Mouse (Mus musculus) midbrain, embryonic 11.5 days (tissue): ENCODE measurements at regions not wholly inside any gene's neighbourhood (a gene's known extent, or its start where the extent isn't known, plus 50 kb on each side); places are given as distances from the start of the nearest gene placed in this dataset.

ENCODE experiments used
- ATAC-seq: fragments of 200-750 bp; cut with Nextera tagmentation; 2 replicates; pipeline ENCODE4 v1.8.0; 2017; ENCODE audit warnings: moderate TSS enrichment, moderate library complexity; ENCODE audit not compliant: low FRiP score
- DNase-seq: peaks from one replicate; pipeline ENCODE4 v3.0.0; 2015; ENCODE audit warnings: low spot score; ENCODE audit errors: missing footprints
- H3K27ac ChIP-seq: fragments of 300-500 bp; sonication (generic); 2 replicates; pipeline ENCODE4 v1.5.1; 2014; ENCODE audit warnings: low read depth, low read length
- H3K27me3 ChIP-seq: fragments of 300-500 bp; sonication (generic); 2 replicates; pipeline ENCODE4 v1.6.1; 2014; ENCODE audit warnings: mild to moderate bottlenecking, low read length, moderate library complexity, mixed read lengths; ENCODE audit not compliant: control insufficient read depth, insufficient read depth
- H3K36me3 ChIP-seq: fragments of 300-500 bp; sonication (generic); 2 replicates; pipeline ENCODE4 v1.6.1; 2014; ENCODE audit warnings: mild to moderate bottlenecking, low read length, moderate library complexity, mixed read lengths; ENCODE audit not compliant: control insufficient read depth, insufficient read depth
- H3K4me1 ChIP-seq: fragments of 300-500 bp; sonication (generic); 2 replicates; pipeline ENCODE4 v1.6.1; 2014; ENCODE audit warnings: low read length; ENCODE audit not compliant: control insufficient read depth, insufficient read depth
- H3K4me2 ChIP-seq: fragments of 300-500 bp; sonication (generic); 2 replicates; pipeline ENCODE4 v1.6.1; 2014; ENCODE audit warnings: mild to moderate bottlenecking, moderate library complexity
- H3K4me3 ChIP-seq: fragments of 300-500 bp; sonication (generic); 2 replicates; pipeline ENCODE4 v1.5.1; 2014; ENCODE audit warnings: low read depth, low read length
- H3K9ac ChIP-seq: fragments of 300-500 bp; sonication (generic); 2 replicates; pipeline ENCODE4 v1.6.1; 2014; ENCODE audit warnings: low read length
- H3K9me3 ChIP-seq: fragments of 300-500 bp; sonication (generic); 2 replicates; pipeline ENCODE4 v1.6.1; 2016; ENCODE audit warnings: low read length; ENCODE audit not compliant: control insufficient read depth
- WGBS: fragments of 180-500 bp; shearing (Covaris S2); extraction: QIAGEN DNeasy Blood & Tissue Kit; methylation state at CpG from one replicate; pipeline ENCODE4 v1.1.7; 2014; 5-methylcytosine and 5-hydroxymethylcytosine counted together

DNA sequence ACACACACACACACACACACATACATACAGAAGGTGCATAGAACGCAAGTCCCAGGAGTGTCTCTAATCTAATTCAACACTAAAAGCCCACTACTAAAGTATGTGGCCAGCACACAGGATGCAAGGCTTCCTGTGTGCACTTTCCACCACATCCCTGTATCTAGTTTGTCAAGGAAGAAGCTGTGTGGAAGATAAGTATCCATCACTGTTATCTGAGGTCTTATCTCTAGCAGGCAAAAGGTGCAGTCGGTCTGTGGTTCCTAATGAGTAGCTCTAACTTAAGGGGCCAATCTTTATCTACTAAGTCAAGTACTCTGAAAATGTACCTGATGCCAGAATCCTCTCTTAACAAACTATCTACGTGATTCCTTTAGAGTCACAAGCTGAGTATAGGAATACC is 295.8 kb upstream of the Pitrm1 start:
- Histone ChIP-seq H3K27me3 (no peaks in the 10 kb centered on the region), H3K4me3 (no peak overlapping the region), H3K9me3 (no peaks in the 10 kb centered on the region), H3K9ac (no peak overlapping the region), H3K4me1 (peaks cover 2% of the 10 kb centered on the region; the same call in 1 of the 2 replicates), H3K27ac (no peak overlapping the region), H3K36me3 (no peaks in the 10 kb centered on the region), H3K4me2 (no peak overlapping the region)
- DNase-seq (no peak), ATAC-seq (no peak)
- 94% methylated on average over 3 of the region's 3 CpGs for WGBS

DNA sequence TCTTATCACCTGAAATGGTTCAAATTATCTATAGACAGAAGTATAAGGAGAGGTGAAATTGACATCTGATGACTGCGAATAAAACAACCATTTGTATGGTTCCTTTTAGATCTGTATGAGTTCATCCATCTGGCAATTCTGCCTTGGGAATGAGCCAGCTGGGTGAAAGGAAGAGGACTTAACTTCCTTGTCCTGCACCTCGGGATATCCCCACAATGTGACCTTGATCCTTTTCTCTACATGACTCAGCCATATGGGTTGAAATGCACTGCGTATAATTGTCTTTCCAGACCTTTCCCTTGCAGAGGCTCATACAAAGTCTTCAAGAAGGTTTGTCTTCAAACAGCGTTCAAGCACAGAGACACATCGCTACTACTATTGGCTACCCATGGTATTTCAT is 292.6 kb upstream of the Pitrm1 start:
- no peaks in the 10 kb centered on the region for H3K27me3 ChIP-seq
- DNase-seq, result no peak
- WGBS, result 91% methylated on average over 5 of the region's 5 CpGs
- no peaks in the 10 kb centered on the region for H3K36me3 ChIP-seq
- peaks cover 2% of the 10 kb centered on the region; the same call in 1 of the 2 replicates for H3K4me1 ChIP-seq
- no peaks in the 10 kb centered on the region for H3K9me3 ChIP-seq
- no peak overlapping the region for H3K27ac ChIP-seq
- no peak overlapping the region for H3K4me3 ChIP-seq
- no peak overlapping the region for H3K9ac ChIP-seq
- no peak for ATAC-seq
- no peak overlapping the region for H3K4me2 ChIP-seq

DNA sequence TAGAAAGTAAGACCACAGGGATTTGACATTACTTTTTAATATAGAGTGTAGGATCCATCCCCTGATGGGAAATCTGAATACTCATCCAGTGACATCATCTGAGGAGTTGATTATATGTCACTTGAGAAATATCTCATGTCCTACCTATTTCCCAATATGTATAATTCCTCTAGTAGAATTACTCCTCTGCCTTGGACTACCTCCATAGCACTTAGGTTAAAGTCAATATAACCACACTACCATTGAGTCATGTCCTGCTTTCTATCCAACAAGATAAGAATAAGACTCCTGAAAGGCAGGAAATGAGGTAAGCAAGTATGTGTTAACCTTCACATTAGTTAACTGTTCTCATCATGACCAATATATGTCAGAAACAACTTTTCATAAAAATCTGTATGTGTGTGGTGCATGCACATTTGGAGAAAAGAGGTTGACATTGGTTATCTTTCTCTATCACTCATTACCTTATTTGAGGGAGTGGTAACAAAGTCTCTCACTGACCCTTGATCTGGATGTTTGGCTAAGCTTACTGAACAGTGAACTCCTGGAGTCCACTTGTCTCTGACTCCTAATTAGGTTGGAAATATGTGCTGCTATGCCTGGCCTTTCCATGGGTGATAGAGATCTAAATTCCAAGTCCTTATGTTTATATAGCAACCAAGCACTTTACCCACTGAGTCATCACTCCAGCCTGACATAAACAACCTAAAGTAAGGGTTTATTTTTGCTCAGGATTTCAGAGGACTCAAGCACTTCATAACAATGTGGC is 292.0 kb upstream of the Pitrm1 start:
- Histone ChIP-seq H3K4me1 (peaks cover under 1% of the 10 kb centered on the region; the same call in 1 of the 2 replicates), H3K9me3 (no peaks in the 10 kb centered on the region), H3K4me2 (no peak overlapping the region), H3K27ac (no peak overlapping the region), H3K4me3 (no peak overlapping the region), H3K36me3 (no peaks in the 10 kb centered on the region), H3K27me3 (no peaks in the 10 kb centered on the region), H3K9ac (no peak overlapping the region)
- DNase-seq (no peak), ATAC-seq (no peak)

DNA sequence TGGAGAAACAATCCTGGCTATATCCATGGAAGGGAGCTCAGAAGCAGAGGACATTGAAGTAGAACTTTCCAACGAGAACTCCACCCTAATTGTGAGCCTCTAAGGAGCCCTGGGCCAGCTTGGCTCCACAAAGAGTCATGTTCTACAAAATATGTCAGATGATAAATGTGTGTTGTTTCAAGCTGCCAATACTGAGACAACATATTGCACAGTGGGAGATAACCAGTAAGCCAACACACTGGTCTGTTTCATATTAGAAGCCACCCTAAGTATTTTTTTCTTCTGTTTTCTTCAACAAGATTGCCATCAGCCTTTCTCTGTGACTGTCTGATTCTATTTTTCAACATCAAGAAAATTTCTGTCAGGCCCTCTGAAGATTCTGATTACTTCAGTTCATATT is 289.5 kb upstream of the Pitrm1 start:
- Histone ChIP-seq H3K9me3 (no peaks in the 10 kb centered on the region), H3K4me3 (no peak overlapping the region), H3K36me3 (no peaks in the 10 kb centered on the region), H3K9ac (no peak overlapping the region), H3K4me2 (no peak overlapping the region), H3K27me3 (no peaks in the 10 kb centered on the region), H3K4me1 (no peaks in the 10 kb centered on the region), H3K27ac (no peak overlapping the region)
- WGBS, result 78% methylated on average over 1 of the region's 1 CpGs
- DNase-seq, result peak; percentile 65
- no peak for ATAC-seq

DNA sequence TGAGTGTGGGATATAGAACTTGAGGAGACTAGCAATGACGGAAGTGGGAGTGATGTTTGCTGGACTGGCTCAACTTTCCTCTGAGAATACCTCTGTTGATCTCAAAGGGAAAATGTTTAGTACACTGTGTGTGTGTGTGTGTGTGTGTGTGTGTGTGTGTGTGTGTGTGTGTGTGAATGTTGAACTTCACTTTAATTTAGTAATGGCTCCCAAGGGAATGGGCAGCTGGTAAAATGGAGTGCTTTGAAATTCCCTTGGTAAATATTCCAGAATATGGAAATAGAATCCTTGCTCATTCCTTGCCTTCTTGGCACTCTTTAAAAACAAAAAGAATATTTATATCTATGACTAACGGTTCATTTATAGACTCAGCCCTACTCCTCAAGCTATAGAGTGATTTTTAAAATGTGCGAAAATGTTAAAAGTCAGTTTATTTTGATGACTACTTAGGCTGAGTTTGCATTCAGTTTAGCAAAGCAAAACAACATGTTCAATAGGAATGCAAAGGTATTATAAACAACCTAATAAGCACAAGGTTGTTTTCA is 287.6 kb upstream of the Pitrm1 start:
- DNase-seq, result peak; percentile 59
- WGBS, result 88% methylated on average over 3 of the region's 3 CpGs
- no peak overlapping the region for H3K4me3 ChIP-seq
- ATAC-seq, result no peak
- no peaks in the 10 kb centered on the region for H3K36me3 ChIP-seq
- no peaks in the 10 kb centered on the region for H3K9me3 ChIP-seq
- no peak overlapping the region for H3K4me2 ChIP-seq
- H3K27me3 ChIP-seq, result no peaks in the 10 kb centered on the region
- no peaks in the 10 kb centered on the region for H3K4me1 ChIP-seq
- no peak overlapping the region for H3K27ac ChIP-seq
- H3K9ac ChIP-seq, result no peak overlapping the region

DNA sequence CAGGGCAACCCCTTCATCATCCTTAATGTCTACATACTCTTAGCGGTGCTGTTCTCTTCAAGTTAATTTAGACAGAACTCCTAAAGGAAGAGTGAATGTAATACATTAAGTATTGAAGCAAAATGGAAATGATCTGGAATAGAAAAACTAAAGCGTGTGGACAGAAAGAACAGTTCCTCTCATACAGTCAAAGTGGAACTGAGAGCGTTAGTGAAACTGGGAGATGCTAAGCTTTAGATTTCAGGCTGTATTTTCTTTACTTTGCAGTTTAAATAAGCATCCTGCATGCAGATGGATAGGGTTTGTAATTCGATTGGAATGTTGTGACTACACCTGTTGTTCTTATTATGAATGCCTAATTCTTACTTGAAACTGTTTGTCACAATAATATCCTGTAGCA is 286.5 kb upstream of the Pitrm1 start:
- no peak for DNase-seq
- Histone ChIP-seq H3K9me3 (no peaks in the 10 kb centered on the region), H3K9ac (no peak overlapping the region), H3K27ac (no peak overlapping the region), H3K4me2 (no peak overlapping the region), H3K4me1 (no peaks in the 10 kb centered on the region), H3K4me3 (no peak overlapping the region), H3K36me3 (no peaks in the 10 kb centered on the region), H3K27me3 (no peaks in the 10 kb centered on the region)
- no peak for ATAC-seq
- 89% methylated on average over 4 of the region's 4 CpGs for WGBS

DNA sequence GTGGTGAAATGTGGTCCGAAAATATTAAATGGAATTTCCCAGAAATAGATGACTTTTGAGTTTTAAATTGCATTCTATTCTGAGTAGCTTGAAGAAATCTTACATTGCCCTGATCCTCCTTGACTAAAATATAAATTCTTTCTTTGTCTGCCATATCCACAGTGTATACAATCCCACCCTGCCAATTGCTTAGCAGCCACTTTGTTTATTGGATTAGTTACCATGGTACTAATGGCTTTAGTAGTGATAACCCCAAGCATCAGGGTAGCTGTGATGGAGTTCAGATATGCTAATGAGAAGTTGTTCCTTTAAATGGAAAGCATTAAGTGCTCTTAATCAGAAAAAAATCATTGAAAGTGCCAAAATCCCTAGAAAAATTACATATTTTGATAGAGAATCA is 277.4 kb upstream of the Pitrm1 start:
- H3K9me3 ChIP-seq, result no peaks in the 10 kb centered on the region
- H3K4me1 ChIP-seq, result no peaks in the 10 kb centered on the region
- DNase-seq, result no peak
- no peak overlapping the region for H3K4me2 ChIP-seq
- no peak overlapping the region for H3K4me3 ChIP-seq
- H3K9ac ChIP-seq, result no peak overlapping the region
- no peaks in the 10 kb centered on the region for H3K36me3 ChIP-seq
- peak; percentile 81 for ATAC-seq
- WGBS, result 86% methylated on average over 1 of the region's 1 CpGs
- H3K27me3 ChIP-seq, result no peaks in the 10 kb centered on the region
- no peak overlapping the region for H3K27ac ChIP-seq

DNA sequence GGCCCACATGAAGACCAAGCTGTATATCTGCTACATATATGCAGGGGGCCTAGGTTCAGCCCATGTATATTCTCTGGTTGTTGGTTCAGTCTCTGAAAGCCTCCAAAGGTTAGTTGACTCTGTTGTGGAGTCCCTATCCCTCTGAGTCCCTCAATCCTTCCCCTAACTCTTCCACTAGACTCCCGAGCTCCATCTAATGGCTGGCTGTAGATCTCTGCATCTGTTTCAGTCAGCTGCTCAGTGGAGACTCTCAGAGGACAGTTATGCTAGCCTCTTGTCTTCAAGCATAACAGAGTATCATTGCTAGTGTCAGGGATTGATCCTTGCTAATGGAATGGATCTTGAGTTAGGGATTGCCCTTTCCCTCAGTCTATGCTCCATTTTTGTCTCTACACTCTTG is 275.0 kb upstream of the Pitrm1 start:
- H3K9ac ChIP-seq, result no peak overlapping the region
- no peaks in the 10 kb centered on the region for H3K27me3 ChIP-seq
- H3K4me1 ChIP-seq, result no peaks in the 10 kb centered on the region
- ATAC-seq (no peak), DNase-seq (no peak)
- no peaks in the 10 kb centered on the region for H3K36me3 ChIP-seq
- H3K27ac ChIP-seq, result no peak overlapping the region
- no peaks in the 10 kb centered on the region for H3K9me3 ChIP-seq
- WGBS, result 78% methylated on average over 1 of the region's 1 CpGs
- H3K4me3 ChIP-seq, result no peak overlapping the region
- H3K4me2 ChIP-seq, result no peak overlapping the region

DNA sequence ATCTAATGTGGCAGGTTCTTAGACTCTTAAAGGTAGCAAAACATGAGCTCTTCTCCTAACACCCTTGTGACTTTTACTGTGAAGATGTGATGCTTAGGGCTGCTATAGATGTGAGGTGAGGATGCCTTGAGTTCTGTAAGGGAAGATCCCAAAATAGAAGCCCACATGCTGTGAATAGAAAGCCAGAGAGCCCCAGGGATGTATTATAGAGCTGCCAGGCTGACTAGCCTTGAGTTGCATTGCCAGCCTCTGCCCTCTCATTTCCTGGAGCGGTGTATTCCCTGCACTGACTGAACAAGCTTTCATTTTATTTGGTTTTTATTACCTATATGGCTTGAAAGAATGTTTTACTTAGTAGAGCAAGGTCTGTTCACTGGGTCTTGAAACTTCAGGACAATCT is 267.9 kb upstream of the Pitrm1 start:
- Histone ChIP-seq H3K9me3 (no peaks in the 10 kb centered on the region), H3K4me3 (no peak overlapping the region), H3K4me2 (no peak overlapping the region), H3K27me3 (no peaks in the 10 kb centered on the region), H3K27ac (no peak overlapping the region), H3K36me3 (no peaks in the 10 kb centered on the region), H3K9ac (no peak overlapping the region), H3K4me1 (no peaks in the 10 kb centered on the region)
- no peak for ATAC-seq
- peak; percentile 45 for DNase-seq
- 91% methylated on average over 1 of the region's 1 CpGs for WGBS
